Mouse (Mus musculus): ENCODE measurements around the gene Plekhh3. TPM values are rescaled to one million over a fixed set of nuclear protein-coding genes. Genes with fewer than 3 reads are reported as not detected.

Gene Plekhh3
- polyA plus RNA-seq (2014; fragmentation: Illumina TruSeq; extraction: RNeasy Lipid Tissue Mini Kit (QIAGEN cat#74804); ENCODE audit: low read depth, low replicate concordance), result 1.8 TPM

GRCm38 (mm10) chr11:101170811-101171610, at the start of gene Plekhh3:
TSS of gene Plekhh3 (minus strand) at chr11:101171351.

GRCm38 (mm10) chr11:101174851-101175628, 3.9 kb upstream of the Plekhh3 start, which contains the start of gene Ccr10:
TSS of gene Ccr10 (minus strand) at chr11:101175443.

GRCm38 (mm10) chr11:101170354-101170810, 769 bp downstream of the Plekhh3 start, which contains the start of gene Cntnap1:
TSS of gene Cntnap1 (plus strand) at chr11:101170523.

GRCm38 (mm10) chr11:101155728-101156371, 15.3 kb downstream of the Plekhh3 start, which contains the start of gene Tubg2:
TSS of gene Tubg2 (plus strand) at chr11:101155907.

GRCm38 (mm10) chr11:101119761-101120544, 51.2 kb downstream of the Plekhh3 start, which contains the start of the genes Retreg3 and Tubg1:
TSS of gene Retreg3 (minus strand) at chr11:101119893.
TSS of gene Tubg1 (plus strand) at chr11:101119938.

Other genes starting within 250 kb of the Plekhh3 start
- gene Stat3, start 231.8 kb downstream of the Plekhh3 start, polyA plus RNA-seq (2014; fragmentation: Illumina TruSeq; extraction: RNeasy Lipid Tissue Mini Kit (QIAGEN cat#74804); ENCODE audit: low read depth, low replicate concordance), result 28.1 TPM
- 61.3 TPM for gene Cavin1, start 200.5 kb downstream of the Plekhh3 start, polyA plus RNA-seq (2014; fragmentation: Illumina TruSeq; extraction: RNeasy Lipid Tissue Mini Kit (QIAGEN cat#74804); ENCODE audit: low read depth, low replicate concordance)
- gene Atp6v0a1, start 161.9 kb downstream of the Plekhh3 start, polyA plus RNA-seq (2014; fragmentation: Illumina TruSeq; extraction: RNeasy Lipid Tissue Mini Kit (QIAGEN cat#74804); ENCODE audit: low read depth, low replicate concordance), result 69.0 TPM
- 0.47 TPM for gene Naglu, start 101.3 kb downstream of the Plekhh3 start, polyA plus RNA-seq (2014; fragmentation: Illumina TruSeq; extraction: RNeasy Lipid Tissue Mini Kit (QIAGEN cat#74804); ENCODE audit: low read depth, low replicate concordance)
- not detected for gene Hsd17b1, start 92.9 kb downstream of the Plekhh3 start, polyA plus RNA-seq (2014; fragmentation: Illumina TruSeq; extraction: RNeasy Lipid Tissue Mini Kit (QIAGEN cat#74804); ENCODE audit: low read depth, low replicate concordance)
- 2.2 TPM for gene Coasy, start 88.8 kb downstream of the Plekhh3 start, polyA plus RNA-seq (2014; fragmentation: Illumina TruSeq; extraction: RNeasy Lipid Tissue Mini Kit (QIAGEN cat#74804); ENCODE audit: low read depth, low replicate concordance)
- gene Mlx, start 84.1 kb downstream of the Plekhh3 start, polyA plus RNA-seq (2014; fragmentation: Illumina TruSeq; extraction: RNeasy Lipid Tissue Mini Kit (QIAGEN cat#74804); ENCODE audit: low read depth, low replicate concordance), result 98.1 TPM
- 0.88 TPM for gene Psmc3ip, start 75.9 kb downstream of the Plekhh3 start, polyA plus RNA-seq (2014; fragmentation: Illumina TruSeq; extraction: RNeasy Lipid Tissue Mini Kit (QIAGEN cat#74804); ENCODE audit: low read depth, low replicate concordance)
- gene Retreg3, start 51.5 kb downstream of the Plekhh3 start, polyA plus RNA-seq (2014; fragmentation: Illumina TruSeq; extraction: RNeasy Lipid Tissue Mini Kit (QIAGEN cat#74804); ENCODE audit: low read depth, low replicate concordance), result 54.4 TPM
- 0.98 TPM for gene Tubg1, start 51.4 kb downstream of the Plekhh3 start, polyA plus RNA-seq (2014; fragmentation: Illumina TruSeq; extraction: RNeasy Lipid Tissue Mini Kit (QIAGEN cat#74804); ENCODE audit: low read depth, low replicate concordance)
- 0.25 TPM for gene Tubg2, start 15.4 kb downstream of the Plekhh3 start, polyA plus RNA-seq (2014; fragmentation: Illumina TruSeq; extraction: RNeasy Lipid Tissue Mini Kit (QIAGEN cat#74804); ENCODE audit: low read depth, low replicate concordance)
- gene Cntnap1, start 828 bp downstream of the Plekhh3 start, polyA plus RNA-seq (2014; fragmentation: Illumina TruSeq; extraction: RNeasy Lipid Tissue Mini Kit (QIAGEN cat#74804); ENCODE audit: low read depth, low replicate concordance), result 0.28 TPM
- not detected for gene Ccr10, start 4.1 kb upstream of the Plekhh3 start, polyA plus RNA-seq (2014; fragmentation: Illumina TruSeq; extraction: RNeasy Lipid Tissue Mini Kit (QIAGEN cat#74804); ENCODE audit: low read depth, low replicate concordance)
- gene Ezh1, start 55.1 kb upstream of the Plekhh3 start, polyA plus RNA-seq (2014; fragmentation: Illumina TruSeq; extraction: RNeasy Lipid Tissue Mini Kit (QIAGEN cat#74804); ENCODE audit: low read depth, low replicate concordance), result 48.0 TPM
- gene Ramp2, start 74.7 kb upstream of the Plekhh3 start, polyA plus RNA-seq (2014; fragmentation: Illumina TruSeq; extraction: RNeasy Lipid Tissue Mini Kit (QIAGEN cat#74804); ENCODE audit: low read depth, low replicate concordance), result 4.3 TPM
- 81.9 TPM for gene Vps25, start 82.4 kb upstream of the Plekhh3 start, polyA plus RNA-seq (2014; fragmentation: Illumina TruSeq; extraction: RNeasy Lipid Tissue Mini Kit (QIAGEN cat#74804); ENCODE audit: low read depth, low replicate concordance)
- gene Wnk4, start 89.2 kb upstream of the Plekhh3 start, polyA plus RNA-seq (2014; fragmentation: Illumina TruSeq; extraction: RNeasy Lipid Tissue Mini Kit (QIAGEN cat#74804); ENCODE audit: low read depth, low replicate concordance), result 1.0 TPM
- 8.1 TPM for gene Cntd1, start 107.7 kb upstream of the Plekhh3 start, polyA plus RNA-seq (2014; fragmentation: Illumina TruSeq; extraction: RNeasy Lipid Tissue Mini Kit (QIAGEN cat#74804); ENCODE audit: low read depth, low replicate concordance)
- 9.6 TPM for gene Coa3, start 107.8 kb upstream of the Plekhh3 start, polyA plus RNA-seq (2014; fragmentation: Illumina TruSeq; extraction: RNeasy Lipid Tissue Mini Kit (QIAGEN cat#74804); ENCODE audit: low read depth, low replicate concordance)
- 138 TPM for gene Becn1, start 130.9 kb upstream of the Plekhh3 start, polyA plus RNA-seq (2014; fragmentation: Illumina TruSeq; extraction: RNeasy Lipid Tissue Mini Kit (QIAGEN cat#74804); ENCODE audit: low read depth, low replicate concordance)
- 161 TPM for gene Psme3, start 144.9 kb upstream of the Plekhh3 start, polyA plus RNA-seq (2014; fragmentation: Illumina TruSeq; extraction: RNeasy Lipid Tissue Mini Kit (QIAGEN cat#74804); ENCODE audit: low read depth, low replicate concordance)
- 0.38 TPM for gene Aoc2, start 153.7 kb upstream of the Plekhh3 start, polyA plus RNA-seq (2014; fragmentation: Illumina TruSeq; extraction: RNeasy Lipid Tissue Mini Kit (QIAGEN cat#74804); ENCODE audit: low read depth, low replicate concordance)
- 15.5 TPM for gene Aoc3, start 159.3 kb upstream of the Plekhh3 start, polyA plus RNA-seq (2014; fragmentation: Illumina TruSeq; extraction: RNeasy Lipid Tissue Mini Kit (QIAGEN cat#74804); ENCODE audit: low read depth, low replicate concordance)
- gene G6pc, start 196.2 kb upstream of the Plekhh3 start, polyA plus RNA-seq (2014; fragmentation: Illumina TruSeq; extraction: RNeasy Lipid Tissue Mini Kit (QIAGEN cat#74804); ENCODE audit: low read depth, low replicate concordance), result not detected
- 5.4 TPM for gene Aarsd1, start 246.3 kb upstream of the Plekhh3 start, polyA plus RNA-seq (2014; fragmentation: Illumina TruSeq; extraction: RNeasy Lipid Tissue Mini Kit (QIAGEN cat#74804); ENCODE audit: low read depth, low replicate concordance)

All from sigmoid colon, adult 10 weeks (tissue).